Mouse (Mus musculus): Measurements from ENCODE around the gene Mtch1.

Gene Mtch1

DNA sequence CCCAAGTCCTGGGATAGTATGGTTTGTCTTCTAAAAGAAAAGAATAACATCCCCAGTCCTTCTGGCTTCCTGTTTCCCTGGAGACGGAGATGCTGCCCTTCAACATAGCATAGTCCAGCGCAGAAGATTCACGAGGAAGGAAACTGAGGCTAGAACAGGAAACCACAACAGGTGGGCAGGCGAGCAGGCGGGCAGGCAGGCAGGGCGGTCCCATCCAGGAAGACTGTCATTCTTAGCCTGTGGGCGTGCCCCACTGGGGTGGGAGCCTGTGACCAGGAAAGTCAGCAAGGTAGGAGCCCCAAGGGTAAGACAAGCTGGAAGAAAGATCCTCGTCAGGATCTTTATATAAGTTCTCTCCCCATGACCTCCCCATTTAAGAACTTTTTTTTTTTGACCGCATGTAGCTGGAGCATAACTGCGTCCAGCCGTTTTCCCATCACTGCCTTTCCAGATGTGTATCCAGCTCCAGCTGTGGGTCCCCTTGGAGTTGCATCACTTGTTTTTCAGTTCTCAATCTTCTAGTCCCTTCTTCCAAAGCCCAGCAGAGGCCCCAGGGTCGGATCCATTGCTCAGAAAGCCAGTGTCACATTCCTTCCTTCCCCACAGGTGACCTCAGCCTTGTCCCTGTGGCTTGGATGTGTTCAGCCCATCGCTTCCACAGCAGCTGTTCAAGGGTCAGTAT is 43.2 kb downstream of the Mtch1 start:
- DNase-seq: no peak

DNA sequence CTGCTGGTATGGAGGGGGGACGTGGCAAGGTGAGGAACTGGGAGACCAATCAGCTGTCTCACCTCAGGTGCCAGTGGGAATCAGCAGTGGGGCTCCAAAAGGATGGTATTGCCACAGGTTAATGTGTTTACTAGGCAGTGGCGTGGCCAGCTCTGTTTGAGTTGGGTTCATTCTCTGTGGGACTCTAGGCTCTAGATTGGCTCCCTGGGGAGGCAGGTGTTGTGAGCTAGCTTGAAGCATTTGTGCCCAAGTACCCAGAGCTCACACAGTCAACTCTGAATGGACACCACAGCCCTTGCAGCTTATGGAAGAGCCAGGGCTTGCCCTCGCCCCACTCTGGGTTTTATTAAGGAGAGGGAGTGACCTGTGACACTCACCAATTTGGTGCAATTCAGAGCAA is 43.9 kb downstream of the Mtch1 start:
- no peak for DNase-seq

DNA sequence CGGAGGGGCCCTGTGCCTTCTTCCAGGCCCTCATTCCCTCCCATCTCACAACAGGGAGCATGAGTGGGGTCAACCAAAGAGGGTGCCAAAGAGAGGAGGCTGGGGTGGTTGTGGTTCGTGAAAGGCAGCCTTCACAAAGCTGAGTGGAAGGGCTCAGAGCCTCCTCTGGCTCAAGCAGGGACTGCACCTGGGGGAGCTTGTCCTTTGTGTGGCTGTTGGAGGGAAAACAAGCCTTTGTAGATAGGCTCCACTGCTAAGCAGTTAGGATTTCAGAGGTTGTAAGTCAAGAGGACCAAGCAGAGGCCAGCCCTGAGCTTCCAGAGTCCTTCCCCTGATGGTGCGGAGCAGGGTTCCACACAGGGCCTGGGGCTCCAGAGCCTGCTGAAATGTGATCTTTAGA is 44.6 kb downstream of the Mtch1 start:
- no peak for DNase-seq

DNA sequence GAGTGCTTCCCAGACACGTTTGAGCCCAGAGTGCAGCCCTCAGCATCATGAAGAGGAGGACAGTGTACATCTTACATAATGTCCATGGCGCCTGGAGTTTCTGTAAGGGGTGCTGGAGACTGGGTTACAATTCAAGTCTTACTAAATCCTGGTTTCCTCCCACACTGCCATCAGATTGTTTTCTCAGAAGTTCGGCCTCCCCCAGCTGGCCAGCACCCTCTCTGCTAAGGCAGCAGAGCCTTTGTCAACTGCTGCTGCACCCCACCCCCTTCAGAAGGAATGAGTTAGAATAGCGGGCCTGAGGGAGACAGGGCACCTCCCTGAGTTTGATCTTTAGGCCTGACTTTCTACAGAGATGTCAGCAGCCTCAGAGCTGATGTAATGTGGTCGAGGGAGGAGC is 45.6 kb downstream of the Mtch1 start:
- DNase-seq: no peak

DNA sequence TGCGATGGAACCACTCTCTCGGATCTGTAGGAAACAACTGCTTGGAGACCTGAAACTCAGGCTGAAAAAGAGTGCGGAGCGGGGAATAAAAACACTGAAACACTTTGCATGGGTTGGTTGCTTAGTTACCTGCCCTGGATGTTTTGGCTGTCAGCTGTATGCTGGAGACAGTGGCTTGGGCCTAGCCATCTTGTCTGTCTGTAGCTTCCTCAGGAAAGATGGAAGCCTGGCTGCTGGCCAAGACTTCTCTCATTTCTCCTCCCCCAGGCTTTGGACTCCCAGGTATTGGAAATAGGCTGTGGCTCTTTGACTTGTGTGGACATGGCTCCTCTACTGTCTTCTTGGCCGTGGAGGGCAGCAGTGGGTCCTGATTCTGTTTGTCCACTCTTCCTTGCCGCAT is 46.3 kb downstream of the Mtch1 start:
- DNase-seq: no peak

DNA sequence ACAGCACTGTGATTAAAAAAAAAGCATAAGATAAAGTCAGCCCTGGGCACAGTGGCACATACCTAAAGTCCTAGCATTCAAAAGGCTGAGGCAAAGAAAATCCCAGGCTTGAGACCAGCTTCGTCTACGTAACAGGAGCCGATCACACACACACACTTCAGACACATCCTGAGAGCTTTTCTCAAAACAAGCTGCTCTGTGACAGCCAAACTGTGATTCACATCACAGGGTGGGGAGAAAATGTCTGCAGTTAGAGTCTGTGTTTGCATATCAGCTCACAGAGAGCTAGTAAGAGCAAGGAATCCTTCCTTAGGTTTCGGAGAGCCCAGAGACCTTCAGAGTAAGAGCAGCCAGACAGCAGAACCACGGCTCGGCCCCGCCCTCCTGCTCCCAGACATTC is 46.8 kb downstream of the Mtch1 start:
- DNase-seq: no peak

DNA sequence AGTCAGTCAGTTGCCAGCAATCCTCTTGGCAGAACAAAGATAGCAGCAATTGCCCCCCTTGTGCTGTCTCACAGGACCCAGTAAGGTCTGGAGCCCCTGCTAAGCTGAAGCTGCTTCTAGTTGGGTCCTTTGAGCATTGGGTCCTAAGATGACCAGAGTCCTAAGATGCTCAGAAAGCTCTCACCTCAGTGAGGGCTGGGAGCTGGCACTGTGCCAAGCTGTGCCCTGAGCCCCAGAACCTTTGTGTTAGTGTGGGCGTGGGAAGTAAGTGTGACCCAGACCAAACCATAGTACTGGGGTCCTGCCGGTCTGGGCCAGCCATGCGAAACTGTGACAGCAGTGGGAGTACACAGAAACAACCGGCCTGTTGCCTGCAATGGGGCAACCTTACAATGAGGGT is 48.5 kb downstream of the Mtch1 start:
- no peak for DNase-seq

DNA sequence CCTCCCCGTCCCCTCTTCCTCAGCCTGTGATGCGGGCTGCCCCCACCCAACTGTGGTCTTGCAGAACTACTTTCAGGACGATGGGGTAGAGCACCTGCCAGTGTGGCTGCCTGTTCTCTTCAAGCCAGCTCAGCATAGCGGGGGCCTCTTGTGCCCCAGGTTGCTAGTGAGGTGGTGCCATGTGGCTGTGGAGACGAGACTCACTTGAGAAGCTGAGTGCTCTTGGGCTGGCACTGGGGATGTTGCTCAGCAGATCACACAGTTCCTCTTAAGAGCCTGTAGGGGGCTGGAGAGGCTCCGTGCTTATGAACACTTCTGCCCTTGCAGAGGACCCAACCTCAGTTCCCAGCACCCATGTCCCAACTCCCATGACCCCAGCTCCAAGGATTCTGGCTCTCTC is 49.9 kb downstream of the Mtch1 start:
- DNase-seq: no peak

DNA sequence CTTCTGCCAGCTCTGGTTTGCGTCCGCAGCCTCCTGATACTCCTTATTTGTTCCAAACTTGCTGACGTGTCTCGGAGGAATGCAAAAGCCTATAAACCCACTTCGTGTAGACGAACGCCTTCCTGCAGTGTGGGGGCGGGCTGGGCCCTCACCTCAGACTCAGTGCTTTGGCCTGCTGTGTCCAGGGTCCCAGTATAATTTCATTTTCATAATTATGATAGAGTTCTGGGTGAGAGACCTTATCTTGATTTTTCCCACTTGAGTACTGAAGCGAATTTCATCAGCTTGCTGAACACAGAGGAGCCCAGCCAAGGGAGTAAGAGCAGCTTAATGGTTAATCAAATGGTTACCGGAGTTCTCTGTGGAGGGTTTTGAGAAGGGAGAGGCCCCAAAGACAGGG is 50.4 kb downstream of the Mtch1 start:
- no peak for DNase-seq

DNA sequence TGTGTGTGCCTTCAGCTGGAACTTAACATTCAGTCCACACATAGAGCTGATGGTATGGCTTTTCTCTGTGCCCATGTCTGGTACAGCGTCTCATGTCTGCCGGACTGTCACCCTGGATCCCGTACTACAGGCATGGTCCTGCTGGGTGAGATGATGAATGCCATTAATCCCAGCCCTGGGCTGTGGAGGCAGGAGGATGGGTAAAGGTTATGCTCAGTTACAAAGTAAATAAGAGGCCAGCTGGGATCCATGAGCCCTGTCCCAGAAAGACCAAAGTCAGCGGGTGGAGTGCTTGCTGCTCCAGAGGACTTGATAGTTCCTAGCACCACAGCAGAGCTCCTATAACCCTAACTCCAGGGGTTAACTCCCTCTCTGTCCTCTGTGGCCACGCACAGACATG is 51.9 kb downstream of the Mtch1 start:
- DNase-seq: no peak

DNA sequence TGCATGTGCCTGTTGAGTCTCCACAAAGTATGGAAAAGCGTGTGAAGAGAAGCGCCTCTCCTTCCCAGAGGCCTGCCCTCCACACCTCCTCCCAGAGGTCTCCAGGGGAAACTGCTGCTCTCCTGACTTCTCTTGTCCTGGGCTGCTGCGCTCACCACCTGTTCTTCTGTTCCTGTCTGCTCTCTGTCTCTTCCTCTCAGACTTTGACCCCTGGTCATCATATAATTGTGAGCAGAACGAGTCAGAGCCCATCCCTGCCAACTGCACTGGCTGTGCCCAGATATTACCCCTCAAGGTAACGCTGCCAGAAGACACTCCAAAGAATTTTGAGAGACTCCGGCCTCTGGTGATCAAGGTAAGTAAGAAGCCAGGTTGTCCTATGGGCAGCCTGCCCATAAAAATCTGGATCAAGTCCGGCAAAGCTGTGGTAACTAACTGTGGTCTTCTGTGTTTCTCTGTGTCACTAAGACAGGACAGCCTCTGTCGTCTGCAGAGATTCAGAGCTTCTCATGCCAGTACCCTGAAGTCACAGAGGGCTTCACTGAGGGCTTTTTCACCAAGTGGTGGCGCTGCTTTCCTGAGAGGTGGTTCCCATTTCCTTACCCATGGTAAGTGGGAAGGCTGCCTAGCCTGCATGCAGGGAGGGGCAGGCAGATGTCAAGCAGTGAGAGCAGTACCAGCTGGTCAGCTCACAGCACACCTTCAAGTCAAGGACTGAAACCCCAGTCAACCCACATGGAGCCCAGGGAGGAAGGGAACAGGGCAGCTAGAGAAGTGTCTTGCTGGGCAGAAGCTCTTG is 53.7 kb downstream of the Mtch1 start:
- no peak for DNase-seq

DNA sequence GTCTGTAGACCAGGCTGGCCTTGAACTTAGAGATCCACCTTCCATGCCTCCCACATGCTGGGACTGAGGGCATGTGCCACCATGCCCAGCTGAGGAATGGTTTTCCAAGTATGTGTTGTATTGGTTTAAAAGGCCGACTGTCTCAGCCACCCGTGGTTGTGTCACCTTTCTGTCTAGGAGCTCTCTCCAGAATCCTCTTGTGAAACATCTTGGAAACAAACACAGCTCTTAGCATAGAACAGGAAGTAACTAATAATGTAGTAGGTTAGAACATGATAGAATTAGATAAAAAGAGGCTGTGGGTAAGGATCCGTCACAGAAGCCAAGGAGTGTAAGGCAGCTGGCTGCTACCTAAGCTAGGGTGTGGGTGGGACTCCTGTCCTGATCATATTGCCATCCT is 54.7 kb downstream of the Mtch1 start:
- no peak for DNase-seq

DNA sequence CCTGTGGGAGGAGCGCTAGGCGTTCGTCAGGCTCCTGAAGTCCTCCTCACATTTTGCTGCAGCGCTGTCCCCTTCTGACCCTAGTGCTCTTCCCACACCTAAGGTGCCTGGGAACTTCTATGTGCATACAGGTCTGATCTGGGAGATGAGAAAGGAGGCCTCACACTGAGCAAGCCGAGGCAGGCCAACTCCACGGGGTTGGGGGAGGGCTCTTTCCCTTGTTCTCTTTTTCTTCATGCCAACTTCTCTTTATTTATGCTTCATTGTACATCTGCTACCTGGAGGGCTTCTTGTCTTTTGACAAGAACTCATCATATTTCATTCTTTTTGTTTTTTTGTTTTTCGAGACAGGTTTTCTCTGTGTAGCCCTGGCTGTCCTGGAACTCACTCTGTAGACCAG is 55.9 kb downstream of the Mtch1 start:
- DNase-seq: no peak

DNA sequence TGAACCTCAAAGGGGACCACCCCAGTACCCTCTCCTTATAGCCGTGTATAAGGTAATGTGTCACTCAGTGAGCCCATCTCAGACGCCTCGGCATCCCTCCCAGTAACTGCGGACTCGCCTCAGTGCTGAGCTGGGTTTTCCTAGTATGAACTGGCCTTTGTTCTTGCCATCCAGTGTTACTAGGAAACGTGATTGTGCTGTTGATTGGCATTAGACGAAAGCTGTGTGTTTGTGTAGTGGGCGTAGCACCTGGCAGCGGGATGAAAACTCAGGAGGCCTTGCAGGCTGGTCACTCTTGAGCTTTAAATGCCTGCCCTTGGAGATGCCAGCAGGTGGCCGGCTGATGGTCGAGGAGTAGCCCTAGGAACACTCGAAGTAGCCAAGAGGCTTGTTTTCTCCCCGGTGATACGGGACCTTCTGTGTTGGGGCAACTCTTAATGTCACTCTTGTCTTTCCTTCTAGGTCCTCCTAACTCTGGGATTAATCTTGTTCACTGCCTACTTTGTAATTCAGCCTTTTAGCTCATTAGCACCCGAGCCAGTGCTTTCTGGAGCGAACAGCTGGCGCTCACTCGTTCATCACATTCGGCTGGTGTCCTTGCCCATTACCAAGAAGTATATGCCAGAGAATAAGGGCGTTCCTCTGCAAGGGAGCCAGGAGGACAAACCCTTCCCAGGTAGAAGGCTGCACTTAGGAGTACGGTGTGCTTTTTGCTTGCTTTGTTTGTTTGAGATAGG is 65.3 kb downstream of the Mtch1 start:
- no peak for DNase-seq
